Mouse (Mus musculus) heart, embryonic 14.5 days (tissue): ENCODE measurements around the gene Serinc2. TPM values are rescaled to one million over a fixed set of nuclear protein-coding genes. Genes with fewer than 3 reads are reported as not detected.

Source experiments
- ATAC-seq: fragments of 200-750 bp; cut with Nextera tagmentation; 2 replicates; pipeline ENCODE4 v1.8.0; 2017; ENCODE audit warnings: low read depth, moderate TSS enrichment; ENCODE audit not compliant: insufficient number of reproducible peaks, insufficient read depth, low FRiP score
- H3K27ac ChIP-seq, 2 experiments: fragments of 200-500 bp in 1 of 2; fragments of 300-500 bp in 1 of 2; sonication (generic) in 1 of 2; replicated peaks in 1 of 2; 2 replicates each; pipeline ENCODE4 v1.5.1; 2012 to 2014; ENCODE audit warnings: low read depth in 2 of 2, low read length in 2 of 2, control low read depth in 1 of 2, mild to moderate bottlenecking in 1 of 2, mixed read lengths in 1 of 2; ENCODE audit not compliant: control insufficient read depth in 1 of 2, insufficient read depth in 1 of 2
- H3K27me3 ChIP-seq: fragments of 300-500 bp; sonication (generic); 2 replicates; pipeline ENCODE4 v1.6.1; 2014; ENCODE audit warnings: mild to moderate bottlenecking, low read length, control low read depth; ENCODE audit not compliant: control insufficient read depth, insufficient read depth
- H3K36me3 ChIP-seq: fragments of 300-500 bp; sonication (generic); 2 replicates; pipeline ENCODE4 v1.6.1; 2014; ENCODE audit warnings: mild to moderate bottlenecking, control low read depth, low read length, mixed read lengths; ENCODE audit not compliant: control insufficient read depth, insufficient read depth
- H3K4me1 ChIP-seq, 2 experiments: fragments of 200-500 bp in 1 of 2; fragments of 300-500 bp in 1 of 2; sonication (generic) in 1 of 2; 2 replicates each; pipeline ENCODE4 v1.6.1; 2012 to 2014; ENCODE audit warnings: low read length in 2 of 2, control low read depth in 1 of 2, mixed read lengths in 1 of 2; ENCODE audit not compliant: control insufficient read depth in 2 of 2, insufficient read depth in 2 of 2
- H3K4me2 ChIP-seq: fragments of 300-500 bp; sonication (generic); 2 replicates; pipeline ENCODE4 v1.6.1; 2014; ENCODE audit warnings: mild to moderate bottlenecking, low read length
- H3K4me3 ChIP-seq, 2 experiments: fragments of 200-500 bp in 1 of 2; fragments of 300-500 bp in 1 of 2; sonication (generic) in 1 of 2; 2 replicates each; pipeline ENCODE4 v1.5.1; 2012 to 2014; ENCODE audit warnings: low read length in 2 of 2, mild to moderate bottlenecking in 2 of 2, control low read depth in 1 of 2, low read depth in 1 of 2, moderate library complexity in 1 of 2; ENCODE audit not compliant: control insufficient read depth in 1 of 2, insufficient read depth in 1 of 2
- H3K9ac ChIP-seq: fragments of 300-500 bp; sonication (generic); 2 replicates; pipeline ENCODE4 v1.6.1; 2014; ENCODE audit warnings: mild to moderate bottlenecking, low read length
- H3K9me3 ChIP-seq: fragments of 300-500 bp; sonication (generic); 2 replicates; pipeline ENCODE4 v1.6.1; 2016; ENCODE audit warnings: low read length, control low read depth; ENCODE audit not compliant: control insufficient read depth
- WGBS: fragments of 180-500 bp; shearing (Covaris S2); extraction: QIAGEN DNeasy Blood & Tissue Kit; methylation state at CpG from one replicate; pipeline ENCODE4 v1.1.7; 2014; 5-methylcytosine and 5-hydroxymethylcytosine counted together
- polyA plus RNA-seq: library from polyadenylated mRNA; unstranded; fragments of >200 nt; fragmentation: Nextera tagmentation; extraction: Ambion mirVana; gene quantifications from 2 replicates; pipeline ENCODE4 v1.2.1, GENCODE M21; 2014

Serinc2 gene
- polyA plus RNA-seq, 1 experiment from 2014 or later, result 7.5 TPM

- Histone ChIP-seq H3K4me3 (no peak overlapping the region), H3K9ac (no peak overlapping the region), H3K4me2 (no peak overlapping the region), H3K9me3 (no peaks in the 10 kb centered on the region), H3K4me1 (peaks cover 16 to 19% of the 10 kb centered on the region in 2 experiments), H3K27ac (no peak overlapping the region), H3K27me3 (peaks cover 49% of the 10 kb centered on the region), H3K36me3 (no peaks in the 10 kb centered on the region)
- WGBS, result 79% methylated on average over 6 of the region's 6 CpGs
- no peak for ATAC-seq
Observed at GRCm38 (mm10) chr4:130270611-130271347, 8.2 kb downstream of the Serinc2 start.

GRCm38 (mm10) chr4:130270089-130270488 lies 8.9 kb downstream of the Serinc2 start:
- Histone ChIP-seq H3K27ac (no peak overlapping the region), H3K4me3 (no peak overlapping the region), H3K4me1 (peaks cover 16% of the 10 kb centered on the region in 2 experiments), H3K9ac (no peak overlapping the region), H3K36me3 (no peaks in the 10 kb centered on the region), H3K9me3 (no peaks in the 10 kb centered on the region), H3K27me3 (peaks cover 45% of the 10 kb centered on the region), H3K4me2 (no peak overlapping the region)
- 58% methylated on average over 8 of the region's 8 CpGs for WGBS
- no peak for ATAC-seq

GRCm38 (mm10) chr4:130268736-130269135 lies 10.3 kb downstream of the Serinc2 start:
- no peaks in the 10 kb centered on the region for H3K36me3 ChIP-seq
- H3K4me1 ChIP-seq, result peaks cover 5 to 7% of the 10 kb centered on the region in 2 experiments; a peak in 3 of 4 replicates
- H3K27me3 ChIP-seq, result peaks cover 42% of the 10 kb centered on the region
- H3K27ac ChIP-seq, result no peak overlapping the region
- no peak overlapping the region for H3K4me3 ChIP-seq
- H3K9ac ChIP-seq, result no peak overlapping the region
- H3K9me3 ChIP-seq, result no peaks in the 10 kb centered on the region
- WGBS, result 84% methylated on average over 10 of the region's 10 CpGs
- no peak overlapping the region for H3K4me2 ChIP-seq
- no peak for ATAC-seq

- WGBS, result 82% methylated on average over 7 of the region's 7 CpGs
- Histone ChIP-seq H3K9ac (no peak overlapping the region), H3K36me3 (no peaks in the 10 kb centered on the region), H3K4me1 (peaks cover 0 to 4% of the 10 kb centered on the region in 2 experiments; a peak in 1 of 4 replicates), H3K4me3 (no peak overlapping the region), H3K9me3 (no peaks in the 10 kb centered on the region), H3K27me3 (peaks cover 26% of the 10 kb centered on the region), H3K27ac (no peak overlapping the region), H3K4me2 (no peak overlapping the region)
- ATAC-seq, result no peak
Observed at GRCm38 (mm10) chr4:130267069-130267468, 11.9 kb downstream of the Serinc2 start.

- WGBS, result 67% methylated on average over 9 of the region's 9 CpGs
- Histone ChIP-seq H3K9ac (no peak overlapping the region), H3K36me3 (no peaks in the 10 kb centered on the region), H3K4me3 (no peak overlapping the region), H3K27me3 (peaks cover 22% of the 10 kb centered on the region), H3K4me1 (peaks cover 0 to 4% of the 10 kb centered on the region in 2 experiments; a peak in 1 of 4 replicates), H3K27ac (no peak overlapping the region), H3K9me3 (no peaks in the 10 kb centered on the region), H3K4me2 (no peak overlapping the region)
- no peak for ATAC-seq
Observed at GRCm38 (mm10) chr4:130266601-130267000, 12.4 kb downstream of the Serinc2 start.

- Histone ChIP-seq H3K27me3 (peaks cover 15% of the 10 kb centered on the region), H3K4me2 (no peak overlapping the region; the same call in 1 of the 2 replicates), H3K9me3 (no peaks in the 10 kb centered on the region), H3K27ac (no peak overlapping the region), H3K36me3 (no peaks in the 10 kb centered on the region), H3K4me1 (peaks cover 0 to 4% of the 10 kb centered on the region in 2 experiments; a peak in 1 of 4 replicates), H3K9ac (no peak overlapping the region), H3K4me3 (no peak overlapping the region)
- WGBS, result 18% methylated on average over 24 of the region's 24 CpGs
- peak; percentile 22; the same call in 1 of the 2 replicates for ATAC-seq
Observed at GRCm38 (mm10) chr4:130264698-130265349, 14.2 kb downstream of the Serinc2 start.

GRCm38 (mm10) chr4:130264131-130264530 lies 14.9 kb downstream of the Serinc2 start:
- no peak overlapping the region for H3K4me3 ChIP-seq
- no peak for ATAC-seq
- no peak overlapping the region for H3K27ac ChIP-seq
- no peak overlapping the region for H3K4me2 ChIP-seq
- WGBS, result 31% methylated on average over 11 of the region's 11 CpGs
- H3K9me3 ChIP-seq, result no peaks in the 10 kb centered on the region
- no peak overlapping the region; the same call in 1 of the 2 replicates for H3K9ac ChIP-seq
- no peaks in the 10 kb centered on the region for H3K36me3 ChIP-seq
- H3K4me1 ChIP-seq, result peaks cover 0 to 4% of the 10 kb centered on the region in 2 experiments; a peak in 1 of 4 replicates
- peaks cover 15% of the 10 kb centered on the region for H3K27me3 ChIP-seq
